In the genomic region with DNA sequence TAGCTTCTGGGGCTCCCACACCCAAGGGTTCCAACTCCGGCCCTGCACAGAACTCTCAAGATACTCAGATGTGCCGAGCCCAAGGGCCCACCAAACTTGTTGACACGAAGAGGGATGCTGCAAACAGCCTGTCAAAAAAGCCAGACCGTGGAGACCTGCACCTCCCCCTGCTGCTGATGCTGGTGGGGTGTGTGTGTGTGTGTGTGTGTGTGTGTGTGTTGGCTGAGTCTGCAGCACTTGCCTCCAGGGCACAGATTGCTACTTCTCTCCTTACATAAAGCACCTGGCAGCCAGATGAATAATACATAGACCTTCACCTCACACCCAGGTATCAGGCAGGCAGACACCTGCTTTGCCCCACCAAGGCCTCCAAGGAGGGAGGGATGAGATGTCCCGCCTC, we compare ENCODE assay signal across 7 mouse cellular contexts. TPM values are rescaled to one million over a fixed set of nuclear protein-coding genes. Genes with fewer than 3 reads are reported as not detected.
DNase-seq lines count a peak whose midpoint lies in the region; ATAC-seq and TF ChIP-seq lines count a peak whose summit lies in the region.

No protein-coding gene starts in this region.

- H3K4me2 ChIP-seq in lung, postnatal 0 days (replicated peaks; ENCODE audit: low read depth, low read length), result peak overlapping the region; percentile 87
- peak overlapping the region; percentile 84 for H3K4me2 ChIP-seq in hindbrain, embryonic 16.5 days (ENCODE audit: low read length)
- peak overlapping the region; percentile 88 for H3K4me2 ChIP-seq in neural tube, embryonic 12.5 days (replicated peaks)

- ATAC-seq in lung, postnatal 0 days, result no peak
- peak; percentile 1; the same call in 1 of the 2 replicates for ATAC-seq in hindbrain, embryonic 16.5 days
- no peak for ATAC-seq in neural tube, embryonic 12.5 days (ENCODE audit: low FRiP score, low read depth)

- no peaks in the 10 kb centered on the region for H3K27me3 ChIP-seq in lung, postnatal 0 days (replicated peaks; ENCODE audit: insufficient read depth, low read length)
- H3K27me3 ChIP-seq in embryonic facial prominence, embryonic 10.5 days (replicated peaks; ENCODE audit: low read depth, poor library complexity, severe bottlenecking), result peaks cover 20% of the 10 kb centered on the region
- H3K27me3 ChIP-seq in hindbrain, embryonic 16.5 days (replicated peaks; ENCODE audit: control insufficient read depth, insufficient read depth, low read length), result no peaks in the 10 kb centered on the region
- H3K27me3 ChIP-seq in neural tube, embryonic 12.5 days (replicated peaks), result 0 out of 2 replicates have a peak, but pooled peaks cover 3% of the 10 kb centered on the region

- intact Hi-C loops in gastrocnemius, postnatal 36 days (cut with DNase I), result loop anchor here (2.0 kb wide), 1 partner anchor 39 kb away; no protein-coding TSS in a partner anchor

- TF ChIP-seq CTCF in lung, postnatal 0 days (IDR thresholded peaks at IDR 0.05), result no peak

- no peak for DNase-seq in lung, postnatal 0 days (ENCODE audit: low spot score)
- no peak for DNase-seq in lung, postnatal 14 days
- peak; percentile 37 for DNase-seq in embryonic facial prominence, embryonic 10.5 days (ENCODE audit: low spot score)
- no peak for DNase-seq in layer of hippocampus, adult 9-11 months
- no peak for DNase-seq in gastrocnemius, postnatal 36 days

- H3K4me1 ChIP-seq in lung, postnatal 0 days (ENCODE audit: insufficient read depth, low read depth, low read length), result peaks cover 25% of the 10 kb centered on the region
- peaks cover 55% of the 10 kb centered on the region for H3K4me1 ChIP-seq in embryonic facial prominence, embryonic 10.5 days
- peaks cover 37% of the 10 kb centered on the region for H3K4me1 ChIP-seq in hindbrain, embryonic 16.5 days (ENCODE audit: control insufficient read depth, insufficient read depth, low read depth, low read length)
- peaks cover 33% of the 10 kb centered on the region for H3K4me1 ChIP-seq in neural tube, embryonic 12.5 days

- peak overlapping the region; percentile 82 for H3K4me3 ChIP-seq in lung, postnatal 0 days (ENCODE audit: low read depth, low read length)
- peak overlapping the region; percentile 95 for H3K4me3 ChIP-seq in embryonic facial prominence, embryonic 10.5 days
- peak overlapping the region; percentile 98 for H3K4me3 ChIP-seq in hindbrain, embryonic 16.5 days (ENCODE audit: low read length)
- peak overlapping the region; percentile 93 for H3K4me3 ChIP-seq in neural tube, embryonic 12.5 days

- peak overlapping the region; percentile 81 for H3K9ac ChIP-seq in lung, postnatal 0 days (replicated peaks; ENCODE audit: low read depth)
- peak overlapping the region; percentile 98 for H3K9ac ChIP-seq in hindbrain, embryonic 16.5 days (ENCODE audit: low read depth, low read length)
- H3K9ac ChIP-seq in neural tube, embryonic 12.5 days, result peak overlapping the region; percentile 92

- TF ChIP-seq EP300 in lung, postnatal 0 days (IDR thresholded peaks at IDR 0.05), result no peak

- 10% methylated on average over 5 of the region's 5 CpGs for WGBS in lung, postnatal 0 days
- 33% methylated on average over 5 of the region's 5 CpGs for WGBS in embryonic facial prominence, embryonic 10.5 days
- WGBS in hindbrain, embryonic 16.5 days, result 21% methylated on average over 5 of the region's 5 CpGs
- 36% methylated on average over 5 of the region's 5 CpGs for WGBS in neural tube, embryonic 12.5 days

- H3K36me3 ChIP-seq in lung, postnatal 0 days (ENCODE audit: insufficient read depth, low read length), result no peaks in the 10 kb centered on the region
- H3K36me3 ChIP-seq in embryonic facial prominence, embryonic 10.5 days (replicated peaks), result peaks cover 13% of the 10 kb centered on the region
- H3K36me3 ChIP-seq in hindbrain, embryonic 16.5 days (ENCODE audit: control insufficient read depth, insufficient read depth, low read length), result no peaks in the 10 kb centered on the region
- H3K36me3 ChIP-seq in neural tube, embryonic 12.5 days, result peaks cover 3% of the 10 kb centered on the region; the same call in 1 of the 2 replicates

- H3K9me3 ChIP-seq in lung, postnatal 0 days (ENCODE audit: low read length), result no peaks in the 10 kb centered on the region
- no peaks in the 10 kb centered on the region for H3K9me3 ChIP-seq in embryonic facial prominence, embryonic 10.5 days
- H3K9me3 ChIP-seq in hindbrain, embryonic 16.5 days (ENCODE audit: control insufficient read depth, low read length), result no peaks in the 10 kb centered on the region
- H3K9me3 ChIP-seq in neural tube, embryonic 12.5 days, result no peaks in the 10 kb centered on the region

- no peak overlapping the region for H3K27ac ChIP-seq in lung, postnatal 0 days (ENCODE audit: low read length)
- peak overlapping the region; percentile 93; the same call in 1 of the 2 replicates for H3K27ac ChIP-seq in embryonic facial prominence, embryonic 10.5 days (replicated peaks)
- H3K27ac ChIP-seq in hindbrain, embryonic 16.5 days (ENCODE audit: low read depth, low read length), result no peak overlapping the region; the same call in 1 of the 2 replicates
- H3K27ac ChIP-seq in neural tube, embryonic 12.5 days, result no peak overlapping the region

RNA-seq across cellular contexts. Expression of a gene that starts 1.2 kb away (rescaled TPM):
- polyA plus RNA-seq in lung, postnatal 0 days (2015; fragmentation: Nextera tagmentation; extraction: Ambion mirVana), result 55.3 and 56.7 TPM in 2 replicates
- polyA plus RNA-seq in embryonic facial prominence, embryonic 10.5 days (2016; fragmentation: Nextera tagmentation; extraction: Ambion mirVana), result 57.7 and 58.9 TPM in 2 replicates
- polyA plus RNA-seq in hindbrain, embryonic 16.5 days (2015; fragmentation: Nextera tagmentation; extraction: Ambion mirVana), result 42.4 and 54.9 TPM in 2 replicates
- polyA plus RNA-seq in neural tube, embryonic 12.5 days (2016; fragmentation: Nextera tagmentation; extraction: Ambion mirVana), result 44.3 and 50.4 TPM in 2 replicates
- 10 to 100 TPM; 23.2 to 30.0 TPM for total RNA-seq in gastrocnemius, postnatal 36 days (2021)

RNA-seq across cellular contexts. Expression of a gene that starts 53.2 kb away (rescaled TPM):
- polyA plus RNA-seq in lung, postnatal 0 days (2015; fragmentation: Nextera tagmentation; extraction: Ambion mirVana), result 67.2 and 72.4 TPM in 2 replicates
- polyA plus RNA-seq in embryonic facial prominence, embryonic 10.5 days (2016; fragmentation: Nextera tagmentation; extraction: Ambion mirVana), result 143 and 156 TPM in 2 replicates
- 132 and 147 TPM in 2 replicates for polyA plus RNA-seq in hindbrain, embryonic 16.5 days (2015; fragmentation: Nextera tagmentation; extraction: Ambion mirVana)
- polyA plus RNA-seq in neural tube, embryonic 12.5 days (2016; fragmentation: Nextera tagmentation; extraction: Ambion mirVana), result 303 and 308 TPM in 2 replicates
- total RNA-seq in gastrocnemius, postnatal 36 days (2021), result 10 to 100 TPM; 46.7 to 50.7 TPM

RNA-seq across cellular contexts. Expression of a gene that starts 55.8 kb away (rescaled TPM):
- 10.6 and 10.8 TPM in 2 replicates for polyA plus RNA-seq in lung, postnatal 0 days (2015; fragmentation: Nextera tagmentation; extraction: Ambion mirVana)
- 1.2 and 1.8 TPM in 2 replicates for polyA plus RNA-seq in embryonic facial prominence, embryonic 10.5 days (2016; fragmentation: Nextera tagmentation; extraction: Ambion mirVana)
- 1.1 and 1.2 TPM in 2 replicates for polyA plus RNA-seq in hindbrain, embryonic 16.5 days (2015; fragmentation: Nextera tagmentation; extraction: Ambion mirVana)
- 0.92 and 1.4 TPM in 2 replicates for polyA plus RNA-seq in neural tube, embryonic 12.5 days (2016; fragmentation: Nextera tagmentation; extraction: Ambion mirVana)
- total RNA-seq in gastrocnemius, postnatal 36 days (2021), result 1 to 10 TPM; 3.4 to 4.0 TPM
